Mouse (Mus musculus) forebrain, embryonic 16.5 days (tissue): ENCODE measurements at regions not wholly inside any gene's neighbourhood (a gene's known extent, or its start where the extent isn't known, plus 50 kb on each side); places are given as distances from the start of the nearest gene placed in this dataset.
"Not testable (repeated sequence)": the region's sequence is repeated elsewhere in the genome, so short reads cannot be mapped to it uniquely, and the experiment has no call there.

Source experiments
- ATAC-seq: fragments of 200-750 bp; cut with Nextera tagmentation; 2 replicates; pipeline ENCODE4 v1.8.0; 2017; ENCODE audit warnings: mild to moderate bottlenecking, moderate library complexity
- H3K27ac ChIP-seq: fragments of 300-500 bp; sonication (generic); 2 replicates; pipeline ENCODE4 v1.5.1; 2014; ENCODE audit warnings: low read length, control low read depth
- H3K27me3 ChIP-seq: fragments of 300-500 bp; sonication (generic); replicated peaks from 2 replicates; pipeline ENCODE4 v1.6.1; 2014; ENCODE audit warnings: low read length; ENCODE audit not compliant: control insufficient read depth, insufficient read depth
- H3K36me3 ChIP-seq: fragments of 300-500 bp; sonication (generic); 2 replicates; pipeline ENCODE4 v1.6.1; 2014; ENCODE audit not compliant: control insufficient read depth, insufficient read depth
- H3K4me1 ChIP-seq: fragments of 300-500 bp; sonication (generic); replicated peaks from 2 replicates; pipeline ENCODE4 v1.6.1; 2014; ENCODE audit warnings: low read length; ENCODE audit not compliant: control insufficient read depth, insufficient read depth
- H3K4me2 ChIP-seq: fragments of 300-500 bp; sonication (generic); 2 replicates; pipeline ENCODE4 v1.6.1; 2014; ENCODE audit warnings: mild to moderate bottlenecking, low read length, control low read depth
- H3K4me3 ChIP-seq: fragments of 300-500 bp; sonication (generic); replicated peaks from 2 replicates; pipeline ENCODE4 v1.5.1; 2014; ENCODE audit warnings: mild to moderate bottlenecking, low read length, control low read depth
- H3K9ac ChIP-seq: fragments of 300-500 bp; sonication (generic); replicated peaks from 2 replicates; pipeline ENCODE4 v1.6.1; 2014; ENCODE audit warnings: low read depth, low read length, control low read depth
- H3K9me3 ChIP-seq: fragments of 300-500 bp; sonication (generic); 2 replicates; pipeline ENCODE4 v1.6.1; 2016; ENCODE audit warnings: low read length; ENCODE audit not compliant: control insufficient read depth
- WGBS: fragments of 180-500 bp; shearing (Covaris S2); extraction: QIAGEN DNeasy Blood & Tissue Kit; methylation state at CpG from one replicate; pipeline ENCODE4 v1.1.7; 2014; 5-methylcytosine and 5-hydroxymethylcytosine counted together

DNA sequence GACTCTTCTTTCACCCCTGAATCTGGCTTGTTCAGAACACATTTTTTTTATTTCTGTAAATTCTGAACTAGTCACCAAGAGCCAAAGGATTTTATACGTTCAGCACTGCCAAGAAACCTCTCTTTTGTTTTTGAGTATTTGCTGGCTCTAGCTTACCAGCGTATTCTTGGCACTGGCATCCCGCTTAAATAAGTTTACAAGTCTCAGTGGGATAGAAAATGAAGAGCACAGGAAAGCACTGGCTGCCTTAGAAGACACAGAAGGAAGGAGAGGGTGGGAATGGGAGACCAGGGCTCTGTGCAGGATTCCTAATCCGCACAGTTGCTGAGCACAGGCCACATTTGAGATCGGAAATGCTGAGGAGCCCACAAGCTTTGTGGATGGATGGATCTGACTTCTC is 306.7 kb upstream of the Klhl29 start:
- Histone ChIP-seq H3K36me3 (no peaks in the 10 kb centered on the region), H3K4me3 (no peak overlapping the region), H3K27me3 (no peaks in the 10 kb centered on the region), H3K9ac (no peak overlapping the region), H3K9me3 (no peaks in the 10 kb centered on the region), H3K27ac (no peak overlapping the region), H3K4me2 (no peak overlapping the region), H3K4me1 (peaks cover 9% of the 10 kb centered on the region)
- 48% methylated on average over 5 of the region's 5 CpGs for WGBS
- ATAC-seq = 0 out of 2 replicates have a peak, but pooled peaks have one; percentile 15

DNA sequence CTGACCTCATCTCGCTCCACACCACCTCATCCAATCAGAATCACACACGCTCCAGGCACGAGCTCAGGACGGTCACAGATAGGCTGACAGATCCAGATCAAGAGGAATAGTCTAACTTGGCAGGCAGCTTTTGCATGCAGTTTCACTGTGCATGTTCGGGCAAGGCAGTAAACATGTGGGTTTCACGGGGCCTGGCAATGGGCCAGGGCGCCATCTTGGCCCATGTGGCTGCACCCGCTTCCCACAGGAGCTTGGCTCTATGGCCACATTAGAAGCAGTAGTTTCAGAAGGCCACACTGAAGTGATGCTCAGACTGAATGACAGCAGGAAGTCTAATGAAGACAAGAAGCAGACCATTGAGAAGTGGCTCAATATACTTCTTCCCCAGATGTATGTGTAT is 302.6 kb upstream of the Klhl29 start:
- not testable (repeated sequence) for ATAC-seq, H3K9ac ChIP-seq, H3K27me3 ChIP-seq, H3K9me3 ChIP-seq, H3K27ac ChIP-seq, H3K4me3 ChIP-seq, H3K4me2 ChIP-seq, H3K4me1 ChIP-seq, H3K36me3 ChIP-seq
- 83% methylated on average over 8 of the region's 8 CpGs for WGBS

DNA sequence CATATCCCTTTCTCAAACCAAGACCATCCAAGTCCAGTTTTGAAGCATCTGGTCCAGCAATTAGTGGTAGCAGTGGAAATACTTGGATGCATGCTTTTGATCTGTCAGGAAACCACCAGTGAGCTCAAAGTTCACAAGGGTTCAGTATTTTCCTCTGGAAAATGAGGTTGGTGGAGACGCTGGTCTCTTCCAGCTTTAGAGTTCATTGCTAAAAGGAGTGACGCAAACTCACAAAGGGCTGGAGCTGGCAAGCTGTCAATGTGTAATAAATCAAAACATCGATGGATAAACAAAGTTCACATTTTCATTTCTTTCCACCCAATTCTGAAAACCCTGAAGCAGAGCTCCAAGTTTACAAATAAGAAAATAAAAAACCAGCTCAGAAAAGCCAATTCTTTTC is 293.0 kb upstream of the Klhl29 start:
- no peak for ATAC-seq
- Histone ChIP-seq H3K4me3 (no peak overlapping the region), H3K4me2 (no peak overlapping the region), H3K36me3 (no peaks in the 10 kb centered on the region), H3K4me1 (no peaks in the 10 kb centered on the region), H3K9ac (no peak overlapping the region), H3K27me3 (no peaks in the 10 kb centered on the region), H3K9me3 (no peaks in the 10 kb centered on the region), H3K27ac (no peak overlapping the region)
- WGBS = 78% methylated on average over 3 of the region's 3 CpGs

DNA sequence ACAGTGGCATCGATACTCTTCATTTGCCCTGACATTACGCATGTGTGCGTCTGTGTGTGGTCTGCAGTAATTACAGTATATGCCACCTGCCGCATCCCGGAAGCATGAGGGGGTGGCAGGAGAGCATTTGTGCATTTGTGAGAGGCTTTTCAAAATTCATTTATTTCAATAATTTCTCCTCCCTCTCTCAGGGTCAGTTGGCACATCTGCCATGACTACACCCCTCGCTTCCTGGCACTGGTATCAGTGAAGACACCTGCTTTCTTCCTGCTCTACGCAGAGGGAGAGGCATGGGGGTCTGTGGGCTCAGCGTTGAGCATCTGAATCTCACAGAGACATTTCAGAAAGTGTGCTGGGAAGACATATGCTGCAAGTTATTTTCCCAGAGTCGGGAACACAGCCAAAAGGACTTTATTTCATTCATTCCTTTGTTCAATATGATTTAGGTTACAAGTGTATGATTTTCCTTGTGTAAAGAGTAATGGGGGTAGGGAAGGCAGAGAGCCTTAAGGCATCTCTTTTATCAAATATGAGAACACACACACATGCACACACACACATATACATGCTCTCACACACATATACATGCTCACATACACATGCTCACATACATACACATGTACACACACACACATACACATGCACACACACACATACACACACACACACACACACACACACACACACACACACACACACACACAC is 262.2 kb upstream of the Klhl29 start:
- H3K27me3 ChIP-seq = no peaks in the 10 kb centered on the region
- H3K4me2 ChIP-seq = no peak overlapping the region
- no peak overlapping the region for H3K4me3 ChIP-seq
- 47% methylated on average over 9 of the region's 9 CpGs for WGBS
- peak; percentile 90 for ATAC-seq
- no peak overlapping the region for H3K9ac ChIP-seq
- peaks cover 7% of the 10 kb centered on the region for H3K4me1 ChIP-seq
- no peak overlapping the region for H3K27ac ChIP-seq
- no peaks in the 10 kb centered on the region for H3K9me3 ChIP-seq
- no peaks in the 10 kb centered on the region for H3K36me3 ChIP-seq

DNA sequence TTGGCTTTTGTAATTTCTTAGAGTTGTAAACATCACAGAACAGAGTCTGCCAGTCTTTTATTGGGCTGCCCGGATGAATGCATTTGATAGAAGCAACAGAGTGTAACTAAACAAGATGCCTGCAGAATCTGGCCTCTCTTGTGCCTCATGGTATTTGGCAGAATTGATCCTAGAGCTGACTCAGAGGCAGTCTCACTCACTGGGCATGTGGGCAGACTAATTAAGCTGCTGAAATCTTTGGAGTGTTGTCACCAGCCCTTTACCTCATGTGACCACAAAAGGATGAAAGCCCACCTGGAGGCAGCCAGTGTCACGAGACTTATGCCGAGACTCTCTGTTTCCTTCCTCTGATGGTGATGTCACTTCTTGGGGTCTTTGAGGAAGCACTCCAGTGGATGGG is 258.5 kb upstream of the Klhl29 start:
- no peaks in the 10 kb centered on the region for H3K9me3 ChIP-seq
- no peak overlapping the region for H3K4me2 ChIP-seq
- H3K36me3 ChIP-seq = no peaks in the 10 kb centered on the region
- no peak overlapping the region for H3K4me3 ChIP-seq
- no peaks in the 10 kb centered on the region for H3K27me3 ChIP-seq
- H3K9ac ChIP-seq = no peak overlapping the region
- H3K27ac ChIP-seq = no peak overlapping the region
- peaks cover 7% of the 10 kb centered on the region for H3K4me1 ChIP-seq
- 47% methylated on average over 3 of the region's 3 CpGs for WGBS
- no peak for ATAC-seq

DNA sequence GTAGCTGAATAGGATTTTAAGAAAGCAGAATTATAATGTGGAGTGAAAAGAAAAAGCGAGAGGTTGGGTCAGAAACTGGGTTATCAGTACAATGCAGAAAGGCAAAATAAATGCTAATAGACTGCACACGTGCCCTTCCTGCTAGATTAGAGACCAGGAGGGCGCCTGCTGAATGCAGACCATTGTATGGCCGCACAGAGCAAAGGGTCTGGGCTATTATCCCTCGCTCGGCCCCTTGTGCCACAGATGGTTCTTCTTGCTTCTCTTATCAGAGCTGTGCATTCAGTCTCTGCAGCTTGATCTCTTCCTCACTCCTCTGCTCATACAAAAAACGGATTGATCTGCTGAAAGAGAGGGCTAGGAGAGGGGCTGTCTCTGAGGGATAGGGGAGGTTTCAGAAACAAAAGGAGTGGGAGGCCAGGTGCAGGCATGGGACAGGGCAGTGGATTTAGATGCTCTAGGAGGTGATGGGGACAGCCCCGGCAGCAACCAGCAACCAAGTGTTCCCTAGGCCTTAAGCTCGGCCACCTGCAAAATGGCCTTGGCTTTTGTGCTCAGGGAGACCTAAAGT is 225.7 kb upstream of the Klhl29 start:
- H3K9me3 ChIP-seq = no peaks in the 10 kb centered on the region
- no peaks in the 10 kb centered on the region for H3K4me1 ChIP-seq
- H3K4me2 ChIP-seq = no peak overlapping the region
- ATAC-seq = no peak
- no peaks in the 10 kb centered on the region for H3K27me3 ChIP-seq
- H3K4me3 ChIP-seq = no peak overlapping the region
- no peak overlapping the region for H3K27ac ChIP-seq
- no peaks in the 10 kb centered on the region for H3K36me3 ChIP-seq
- WGBS = 27% methylated on average over 9 of the region's 9 CpGs
- H3K9ac ChIP-seq = no peak overlapping the region

DNA sequence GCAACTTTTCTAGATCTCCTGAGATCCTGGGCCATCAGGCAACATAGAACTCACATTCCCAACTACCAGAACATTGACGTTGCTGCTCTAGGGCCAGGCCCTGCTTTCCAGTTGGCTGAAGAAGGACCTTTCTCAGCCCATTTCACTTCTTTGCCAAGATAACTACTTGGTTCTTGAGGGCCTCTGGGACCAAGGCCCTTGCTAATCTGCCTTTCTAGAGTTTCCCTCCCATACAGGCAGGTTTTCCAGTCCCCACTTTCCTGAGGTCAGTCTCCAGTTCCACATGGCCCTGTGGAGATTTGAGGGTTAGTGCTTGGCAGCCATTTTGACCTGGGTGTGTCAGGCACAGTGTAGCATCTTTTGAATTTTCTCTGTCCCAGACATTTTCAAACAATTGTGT is 223.9 kb upstream of the Klhl29 start:
- Histone ChIP-seq H3K27me3 (no peaks in the 10 kb centered on the region), H3K9ac (no peak overlapping the region), H3K4me1 (no peaks in the 10 kb centered on the region), H3K4me3 (no peak overlapping the region), H3K9me3 (no peaks in the 10 kb centered on the region), H3K27ac (no peak overlapping the region), H3K36me3 (no peaks in the 10 kb centered on the region), H3K4me2 (no peak overlapping the region)
- ATAC-seq = no peak
- WGBS = 100% methylated on average over 1 of the region's 1 CpGs

DNA sequence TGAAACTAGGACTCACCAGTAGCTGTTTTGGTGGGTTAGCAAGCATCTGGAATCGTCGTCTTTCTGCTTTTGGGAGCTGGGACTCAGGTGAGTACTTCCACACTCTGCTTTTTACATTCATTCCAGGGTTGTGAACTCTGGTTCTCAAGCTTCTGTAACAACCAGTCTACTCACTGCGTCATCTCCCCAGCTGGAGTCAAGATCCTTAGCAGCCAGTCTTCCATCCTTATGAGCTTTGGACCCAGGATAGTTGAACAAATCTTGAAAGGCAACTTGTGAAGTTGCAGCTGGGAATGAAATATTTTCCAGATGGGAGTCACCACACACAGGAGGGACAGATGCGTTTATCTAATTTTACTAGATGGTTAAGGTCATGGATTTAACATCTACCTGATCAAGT is 223.5 kb upstream of the Klhl29 start:
- Histone ChIP-seq H3K36me3 (no peaks in the 10 kb centered on the region), H3K27ac (no peak overlapping the region), H3K9me3 (no peaks in the 10 kb centered on the region), H3K4me1 (no peaks in the 10 kb centered on the region), H3K4me2 (no peak overlapping the region), H3K4me3 (no peak overlapping the region), H3K9ac (no peak overlapping the region), H3K27me3 (no peaks in the 10 kb centered on the region)
- 94% methylated on average over 4 of the region's 4 CpGs for WGBS
- no peak for ATAC-seq

DNA sequence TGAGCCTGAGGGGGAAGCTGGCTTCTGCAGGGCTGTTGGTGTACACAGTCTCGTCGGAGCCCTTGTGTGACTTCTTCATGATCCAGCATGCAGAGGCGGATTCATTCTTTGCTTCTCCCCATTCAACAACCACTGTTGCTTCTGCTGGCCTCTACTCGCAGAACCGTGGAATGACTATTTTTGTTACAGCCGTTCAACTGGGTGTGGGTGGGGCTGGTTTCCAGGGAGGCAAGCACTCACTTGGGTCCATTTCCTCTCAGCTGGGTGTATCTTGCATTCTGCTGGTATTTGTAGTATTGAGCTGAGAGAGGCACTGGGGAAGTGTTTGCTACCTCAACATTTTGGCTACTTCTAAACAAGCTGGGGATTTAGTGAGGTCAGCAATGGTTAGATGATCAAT is 197.3 kb upstream of the Klhl29 start:
- H3K27me3 ChIP-seq = no peaks in the 10 kb centered on the region
- H3K9ac ChIP-seq = no peak overlapping the region
- no peaks in the 10 kb centered on the region for H3K9me3 ChIP-seq
- H3K4me3 ChIP-seq = no peak overlapping the region
- 80% methylated on average over 6 of the region's 6 CpGs for WGBS
- no peak for ATAC-seq
- H3K4me1 ChIP-seq = no peaks in the 10 kb centered on the region
- no peak overlapping the region for H3K27ac ChIP-seq
- no peak overlapping the region for H3K4me2 ChIP-seq
- no peaks in the 10 kb centered on the region for H3K36me3 ChIP-seq

DNA sequence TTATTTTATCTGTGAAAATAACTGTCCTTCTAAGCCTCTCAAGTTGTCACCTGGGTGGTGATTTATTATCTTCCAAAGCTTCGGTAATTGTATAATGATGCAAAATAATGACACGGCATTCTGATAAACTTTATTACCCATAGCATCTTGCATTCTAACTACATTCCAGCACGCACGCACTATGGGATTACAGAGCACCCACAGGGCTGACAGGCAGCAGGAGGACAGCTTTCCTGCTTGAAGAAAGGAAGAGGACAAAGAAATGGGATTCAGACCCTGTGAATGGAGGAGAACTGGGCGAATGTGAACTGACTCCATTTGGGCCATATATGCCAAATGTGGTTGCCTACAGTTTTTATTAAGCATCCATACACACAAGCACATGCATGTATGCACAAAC is 193.5 kb upstream of the Klhl29 start:
- no peaks in the 10 kb centered on the region for H3K27me3 ChIP-seq
- no peak for ATAC-seq
- H3K36me3 ChIP-seq = no peaks in the 10 kb centered on the region
- H3K27ac ChIP-seq = no peak overlapping the region
- 79% methylated on average over 5 of the region's 5 CpGs for WGBS
- no peak overlapping the region for H3K4me3 ChIP-seq
- no peak overlapping the region for H3K4me2 ChIP-seq
- H3K4me1 ChIP-seq = no peaks in the 10 kb centered on the region
- H3K9ac ChIP-seq = no peak overlapping the region
- no peaks in the 10 kb centered on the region for H3K9me3 ChIP-seq
